Mouse (Mus musculus): ENCODE data around the gene Nkx6-2.

GRCm38 (mm10) chr7:139591311-139591710 is 8.7 kb upstream of the Nkx6-2 start:
- no peak for TF ChIP-seq GATA1 (IDR thresholded peaks at IDR 0.05; ENCODE audit: borderline replicate concordance, low read length)
- no peak for TF ChIP-seq FLI1 (IDR thresholded peaks at IDR 0.05; ENCODE audit: low read length)

All from megakaryocyte, embryonic 14.5 days (primary cell).